Mouse (Mus musculus) liver, postnatal 0 days (tissue): Measurements from ENCODE around the gene Sptbn4. TPM values are rescaled to one million over a fixed set of nuclear protein-coding genes. Genes with fewer than 3 reads are reported as not detected.

Experiments
- ATAC-seq: fragments of 200-750 bp; cut with Nextera tagmentation; 2 replicates; pipeline ENCODE4 v1.8.0; 2017; ENCODE audit warnings: mild to moderate bottlenecking, moderate library complexity
- DNase-seq: peaks from one replicate; pipeline ENCODE4 v3.0.0-alpha.2; 2016
- H3K27ac ChIP-seq: fragments of 300-500 bp; sonication (generic); 2 replicates; pipeline ENCODE4 v1.5.1; 2014; ENCODE audit warnings: antibody characterized with exemption, moderate library complexity, mild to moderate bottlenecking, low read depth
- H3K27me3 ChIP-seq: fragments of 300-500 bp; sonication (generic); 2 replicates; pipeline ENCODE4 v1.6.1; 2014; ENCODE audit warnings: low read length, control low read depth, mixed read lengths; ENCODE audit not compliant: insufficient read depth
- H3K36me3 ChIP-seq: fragments of 300-500 bp; sonication (generic); replicated peaks from 2 replicates; pipeline ENCODE4 v1.6.1; 2014; ENCODE audit warnings: mild to moderate bottlenecking, control low read depth, low read length, moderate library complexity, mixed read lengths; ENCODE audit not compliant: insufficient read depth
- H3K4me1 ChIP-seq: fragments of 300-500 bp; sonication (generic); 2 replicates; pipeline ENCODE4 v1.6.1; 2014; ENCODE audit warnings: antibody characterized with exemption, mild to moderate bottlenecking, control low read depth; ENCODE audit not compliant: insufficient read depth
- H3K4me2 ChIP-seq: fragments of 300-500 bp; sonication (generic); 2 replicates; pipeline ENCODE4 v1.6.1; 2014; ENCODE audit warnings: low read depth, mild to moderate bottlenecking, low read length, moderate library complexity, mixed read lengths
- H3K4me3 ChIP-seq: fragments of 300-500 bp; sonication (generic); 2 replicates; pipeline ENCODE4 v1.5.1; 2014; ENCODE audit warnings: low read depth, low read length
- H3K9ac ChIP-seq: fragments of 300-500 bp; sonication (generic); replicated peaks from 2 replicates; pipeline ENCODE4 v1.6.1; 2014; ENCODE audit warnings: mild to moderate bottlenecking, moderate library complexity
- H3K9me3 ChIP-seq: fragments of 300-500 bp; sonication (generic); 2 replicates; pipeline ENCODE4 v1.6.1; 2016; ENCODE audit warnings: mild to moderate bottlenecking, control low read depth, low read length, mixed read lengths
- CTCF ChIP-seq: sonication (generic); IDR thresholded peaks from 2 replicates; pipeline ENCODE4 v1.5.1; 2016; ENCODE audit warnings: antibody characterized with exemption, low read depth
- EP300 ChIP-seq: IDR thresholded peaks from 2 replicates; pipeline ENCODE4 v1.6.1; 2016; ENCODE audit warnings: antibody characterized with exemption, low read depth, mild to moderate bottlenecking
- WGBS: fragments of 180-500 bp; shearing (Covaris S2); extraction: QIAGEN DNeasy Blood & Tissue Kit; methylation state at CpG from one replicate; pipeline ENCODE4 v1.1.7; 2014; ENCODE audit not compliant: insufficient replicate concordance; 5-methylcytosine and 5-hydroxymethylcytosine counted together
- polyA plus RNA-seq: library from polyadenylated mRNA; unstranded; fragments of >200 nt; fragmentation: Nextera tagmentation; extraction: Ambion mirVana; gene quantifications from 2 replicates; pipeline ENCODE4 v1.2.1, GENCODE M21; 2015

The Sptbn4 gene
- polyA plus RNA-seq, 1 experiment from 2014 or later = 0.02 TPM

DNA sequence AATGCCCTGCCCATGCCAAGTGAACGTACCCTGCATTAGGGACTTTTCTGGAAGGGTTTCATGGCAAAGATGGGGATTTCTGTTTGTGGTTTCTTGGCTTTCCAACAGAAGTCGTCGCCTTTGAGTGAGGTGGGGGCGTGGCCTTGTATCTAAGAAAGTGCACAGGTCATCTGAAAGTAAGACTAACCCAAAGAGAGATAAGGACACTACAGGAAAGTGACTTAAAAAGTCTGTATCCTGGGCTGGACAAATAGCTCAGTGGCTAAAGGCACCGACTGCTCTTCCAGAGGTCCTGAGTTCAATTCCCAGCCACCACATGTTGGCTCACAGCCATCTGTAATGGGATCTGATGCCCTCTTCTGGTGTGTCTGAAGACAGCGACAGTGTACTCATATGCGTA lies 31.1 kb upstream of the Sptbn4 start:
- TF ChIP-seq EP300 = no peak
- no peak for TF ChIP-seq CTCF
- no peak overlapping the region for H3K4me3 ChIP-seq
- peaks cover 47% of the 10 kb centered on the region for H3K4me1 ChIP-seq
- no peaks in the 10 kb centered on the region for H3K9me3 ChIP-seq
- ATAC-seq (no peak), DNase-seq (no peak)
- H3K9ac ChIP-seq = 0 out of 2 replicates have a peak overlapping the region, but pooled peaks have one; percentile 26
- H3K4me2 ChIP-seq = no peak overlapping the region
- H3K27ac ChIP-seq = peak overlapping the region; percentile 91
- H3K36me3 ChIP-seq = peaks cover 23% of the 10 kb centered on the region
- H3K27me3 ChIP-seq = no peaks in the 10 kb centered on the region
- 52% methylated on average over 7 of the region's 7 CpGs for WGBS

DNA sequence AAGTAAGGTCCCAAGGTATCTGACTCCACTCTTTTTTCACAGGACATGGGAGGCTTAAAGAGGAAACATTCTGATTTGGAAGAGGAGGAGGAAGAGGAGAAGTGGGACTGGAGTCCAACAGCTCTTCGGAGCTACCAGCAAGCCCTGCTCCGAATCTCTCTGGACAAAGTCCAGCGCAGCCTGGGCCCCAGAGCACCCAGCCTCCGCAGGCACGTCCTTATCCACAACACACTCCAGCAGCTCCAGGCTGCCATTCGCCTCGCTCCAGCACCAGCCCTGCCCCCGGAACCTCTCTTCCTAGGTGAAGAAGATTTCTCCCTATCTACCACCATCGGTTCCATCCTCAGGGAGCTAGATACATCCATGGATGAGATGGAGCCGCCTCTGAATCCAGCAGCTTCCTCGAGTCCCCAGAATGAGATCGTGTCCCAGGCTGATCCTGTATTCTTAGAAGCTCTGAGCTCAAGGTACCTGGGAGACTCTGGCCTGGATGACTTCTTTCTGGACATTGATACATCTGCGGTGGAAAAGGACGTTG lies 28.7 kb upstream of the Sptbn4 start:
- H3K4me1 ChIP-seq = peaks cover 52% of the 10 kb centered on the region
- 80% methylated on average over 14 of the region's 14 CpGs for WGBS
- peaks cover 23% of the 10 kb centered on the region for H3K36me3 ChIP-seq
- H3K27me3 ChIP-seq = no peaks in the 10 kb centered on the region
- H3K9ac ChIP-seq = no peak overlapping the region; the same call in none of the 2 replicates
- DNase-seq = peak; percentile 25
- TF ChIP-seq CTCF (no peak), EP300 (no peak)
- H3K9me3 ChIP-seq = no peaks in the 10 kb centered on the region
- H3K4me3 ChIP-seq = no peak overlapping the region
- peak overlapping the region; percentile 99; the same call in 1 of the 2 replicates for H3K27ac ChIP-seq
- H3K4me2 ChIP-seq = peak overlapping the region; percentile 74
- no peak for ATAC-seq

DNA sequence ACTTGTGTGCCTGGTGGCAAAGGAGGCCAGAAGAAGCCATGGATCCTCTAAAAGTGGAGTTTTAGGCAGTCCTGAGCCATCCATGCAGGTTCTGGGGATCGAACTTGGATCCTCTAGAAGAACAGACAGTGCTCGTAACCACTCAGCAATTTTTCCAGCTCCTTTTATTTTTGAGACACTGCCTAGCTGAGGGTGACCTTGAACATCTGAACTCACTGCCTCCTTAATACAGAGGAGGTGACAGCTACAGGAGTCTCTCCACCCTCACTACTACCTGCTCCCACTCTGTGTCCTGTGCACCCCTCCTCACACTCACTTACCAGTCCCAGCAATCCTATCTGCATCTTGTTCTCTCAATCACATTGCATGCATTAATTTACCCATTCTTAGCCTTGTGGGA lies 28.1 kb upstream of the Sptbn4 start:
- no peak for ATAC-seq
- peak overlapping the region; percentile 63 for H3K9ac ChIP-seq
- no peak for DNase-seq
- H3K4me3 ChIP-seq = peak overlapping the region; percentile 92
- TF ChIP-seq CTCF (no peak), EP300 (no peak)
- no peaks in the 10 kb centered on the region for H3K27me3 ChIP-seq
- H3K4me2 ChIP-seq = peak overlapping the region; percentile 74
- peaks cover 23% of the 10 kb centered on the region for H3K36me3 ChIP-seq
- peaks cover 49% of the 10 kb centered on the region for H3K4me1 ChIP-seq
- peak overlapping the region; percentile 99 for H3K27ac ChIP-seq
- 79% methylated on average over 2 of the region's 2 CpGs for WGBS
- no peaks in the 10 kb centered on the region for H3K9me3 ChIP-seq

DNA sequence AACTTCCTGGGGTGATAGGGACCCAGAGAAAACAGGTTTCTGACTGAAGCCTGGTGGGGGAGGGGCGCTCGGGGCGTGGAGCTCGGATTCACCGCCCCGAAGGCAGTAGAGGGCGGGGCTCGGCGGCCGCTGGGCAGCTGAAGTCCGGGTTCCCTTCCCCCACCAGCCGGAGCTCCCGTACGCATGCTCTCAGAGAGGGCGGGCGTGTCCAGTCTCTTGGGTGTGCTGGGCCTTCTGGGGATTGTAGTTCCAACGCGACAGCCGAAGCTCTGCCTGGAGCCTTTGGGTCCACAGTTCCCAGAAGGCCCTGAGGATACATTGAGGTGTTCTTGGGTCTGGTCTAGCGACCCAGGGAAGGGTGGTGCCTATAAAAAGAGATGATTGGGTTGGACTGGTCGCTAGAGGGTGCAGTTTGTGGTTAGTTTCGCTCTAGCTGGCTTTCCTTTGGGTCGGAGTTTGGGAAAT lies 27.0 kb upstream of the Sptbn4 start:
- under 1% methylated on average over 23 of the region's 23 CpGs for WGBS
- peaks cover 23% of the 10 kb centered on the region for H3K36me3 ChIP-seq
- peak overlapping the region; percentile 99 for H3K27ac ChIP-seq
- H3K4me1 ChIP-seq = peaks cover 43% of the 10 kb centered on the region
- peak overlapping the region; percentile 92 for H3K4me3 ChIP-seq
- peak overlapping the region; percentile 74 for H3K4me2 ChIP-seq
- TF ChIP-seq EP300 = peak; percentile 46
- peak; percentile 84 for TF ChIP-seq CTCF
- H3K27me3 ChIP-seq = no peaks in the 10 kb centered on the region
- peak overlapping the region; percentile 92 for H3K9ac ChIP-seq
- no peaks in the 10 kb centered on the region for H3K9me3 ChIP-seq
- DNase-seq (peak; percentile 99), ATAC-seq (peak; percentile 85)

DNA sequence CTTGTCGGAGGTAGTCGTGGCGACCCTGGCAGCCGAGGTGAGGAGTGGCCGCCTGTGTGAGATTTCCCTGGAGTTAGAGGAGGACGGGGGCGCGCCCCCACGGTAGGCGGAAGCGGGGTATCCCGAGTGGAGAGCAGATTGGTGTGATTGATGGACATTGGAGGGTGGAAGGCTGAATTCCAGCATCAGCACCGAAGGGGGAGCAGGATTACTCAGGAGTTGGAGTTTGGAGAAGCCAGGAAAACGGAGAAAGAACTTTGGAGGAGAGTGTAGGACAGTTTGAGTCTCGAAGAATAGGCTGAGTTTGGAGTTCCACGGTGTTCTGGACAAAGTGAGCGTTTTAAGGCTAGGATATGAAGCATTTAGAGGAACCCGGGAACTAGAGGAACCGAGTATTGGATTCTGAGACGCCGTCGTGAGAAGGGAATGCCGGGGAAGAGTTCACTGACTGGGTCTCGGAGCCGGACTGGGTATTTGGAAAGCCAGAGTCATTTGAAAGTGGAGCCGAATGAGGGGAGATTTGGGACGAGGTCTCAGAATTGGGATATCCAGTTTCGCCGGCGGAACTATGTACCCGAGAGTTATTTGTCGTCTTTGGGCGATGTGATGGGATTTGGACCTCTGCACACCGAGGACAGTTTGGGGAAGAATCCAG lies 26.5 kb upstream of the Sptbn4 start:
- under 1% methylated on average over 34 of the region's 34 CpGs for WGBS
- ATAC-seq (peak; percentile 1; the same call in 1 of the 2 replicates), DNase-seq (no peak)
- Histone ChIP-seq H3K9me3 (no peaks in the 10 kb centered on the region), H3K9ac (peak overlapping the region; percentile 92), H3K4me2 (peak overlapping the region; percentile 74), H3K4me1 (peaks cover 39% of the 10 kb centered on the region), H3K4me3 (peak overlapping the region; percentile 92), H3K36me3 (peaks cover 23% of the 10 kb centered on the region), H3K27ac (peak overlapping the region; percentile 99), H3K27me3 (no peaks in the 10 kb centered on the region)
- TF ChIP-seq EP300 (no peak), CTCF (no peak)

DNA sequence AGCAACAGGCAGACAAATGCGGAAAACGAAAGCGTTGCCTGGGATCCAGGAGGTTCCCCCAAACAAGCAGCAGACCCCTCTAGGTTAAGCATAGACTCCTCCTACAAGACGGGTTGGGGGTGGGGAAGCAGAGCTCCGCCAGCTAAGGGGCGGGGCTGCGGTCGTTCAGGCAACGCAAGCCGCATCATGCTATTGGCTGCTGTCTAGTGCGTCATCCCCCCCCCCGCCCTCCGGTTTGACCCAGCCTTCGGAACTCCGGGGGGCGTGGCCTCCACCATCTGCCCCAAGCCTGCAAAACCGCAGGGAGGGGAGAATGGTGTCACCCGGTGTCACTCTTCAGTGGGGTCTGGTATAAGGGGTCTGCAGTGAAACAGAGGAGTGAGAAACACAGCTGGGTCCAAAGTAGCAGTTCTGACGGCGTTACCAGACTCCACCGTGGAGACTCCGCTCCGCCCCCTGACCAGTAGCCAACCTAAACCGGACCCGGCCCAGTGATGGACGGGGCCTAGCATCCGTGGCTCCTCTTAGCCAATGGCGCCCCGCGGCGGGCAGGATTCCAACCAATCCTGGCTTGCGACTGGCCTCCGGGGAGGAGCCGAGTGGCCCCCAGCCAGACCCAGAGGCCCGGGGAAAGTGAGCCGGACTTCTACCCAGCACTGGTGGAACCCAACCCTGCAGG lies 25.8 kb upstream of the Sptbn4 start, which contains the start of gene Sertad3:
Sertad3 (plus strand) TSS at position 613 of the 679 bp plus-strand sequence.
- H3K9ac ChIP-seq = peak within 1 kb of the TSS; percentile 92
- H3K27me3 ChIP-seq = no peaks in the 10 kb centered on the region
- peak within 1 kb of the TSS; percentile 92 for H3K4me3 ChIP-seq
- H3K36me3 ChIP-seq = peaks cover 23% of the 10 kb centered on the region
- peaks cover 32% of the 10 kb centered on the region for H3K4me1 ChIP-seq
- H3K4me2 ChIP-seq = peak within 1 kb of the TSS; percentile 74
- ATAC-seq (peak; percentile 87), DNase-seq (peak; percentile 99)
- peak; percentile 20; the same call in 1 of the 2 replicates for TF ChIP-seq CTCF
- peak; percentile 59 for TF ChIP-seq EP300
- WGBS = under 1% methylated on average over 36 of the region's 36 CpGs
- H3K27ac ChIP-seq = peak within 1 kb of the TSS; percentile 99
- no peaks in the 10 kb centered on the region for H3K9me3 ChIP-seq
